Mouse (Mus musculus): ENCODE results near the gene Gsx2.

GRCm38 (mm10) chr5:75074132-75074531 is 1.3 kb upstream of the Gsx2 start:
- no peak for TF ChIP-seq POLR2A (IDR thresholded peaks at IDR 0.05; ENCODE audit: low read depth, low read length)
- no peak for TF ChIP-seq CTCF (IDR thresholded peaks at IDR 0.05; ENCODE audit: extremely low read depth, insufficient read length, insufficient replicate concordance, low read depth, low read length)
